Mouse (Mus musculus): ENCODE measurements around the gene Tbc1d25.

Gene Tbc1d25

GRCm38 (mm10) chrX:8175504-8176385, at the start of gene Tbc1d25:
Gene Tbc1d25 (minus strand): TSS chrX:8176181.
- peak; percentile 66 for DNase-seq (ENCODE audit: low spot score)

DNA sequence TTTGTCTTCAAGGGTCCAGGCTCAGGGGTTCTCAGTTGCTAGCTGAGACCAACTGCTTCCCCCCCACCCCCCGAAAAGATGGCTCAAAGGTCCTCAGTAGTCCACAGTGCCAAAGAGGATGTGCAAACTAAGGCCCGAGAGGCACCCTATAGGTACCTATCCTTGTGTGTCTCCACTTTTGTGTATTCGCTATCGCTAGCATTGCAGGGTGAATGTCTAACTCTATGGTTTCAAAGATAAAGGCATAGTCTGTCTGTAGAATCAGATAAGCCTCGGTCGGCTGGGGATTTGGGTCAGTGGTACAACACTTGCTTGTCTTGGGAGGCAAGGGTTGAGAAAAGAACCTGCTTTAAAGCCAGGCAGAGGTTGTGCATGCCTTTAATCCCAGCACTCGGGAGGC, 47.5 kb upstream of the Tbc1d25 start:
- DNase-seq (ENCODE audit: low spot score) = no peak

GRCm38 (mm10) chrX:8222678-8223421, 46.9 kb upstream of the Tbc1d25 start:
- DNase-seq (ENCODE audit: low spot score) = no peak

GRCm38 (mm10) chrX:8222296-8222677, 46.3 kb upstream of the Tbc1d25 start:
- peak; percentile 49 for DNase-seq (ENCODE audit: low spot score)

- no peak for DNase-seq (ENCODE audit: low spot score)
Measured at GRCm38 (mm10) chrX:8219651-8220050, 43.7 kb upstream of the Tbc1d25 start.

- no peak for DNase-seq (ENCODE audit: low spot score)
Measured at GRCm38 (mm10) chrX:8218114-8218513, 42.1 kb upstream of the Tbc1d25 start.

DNA sequence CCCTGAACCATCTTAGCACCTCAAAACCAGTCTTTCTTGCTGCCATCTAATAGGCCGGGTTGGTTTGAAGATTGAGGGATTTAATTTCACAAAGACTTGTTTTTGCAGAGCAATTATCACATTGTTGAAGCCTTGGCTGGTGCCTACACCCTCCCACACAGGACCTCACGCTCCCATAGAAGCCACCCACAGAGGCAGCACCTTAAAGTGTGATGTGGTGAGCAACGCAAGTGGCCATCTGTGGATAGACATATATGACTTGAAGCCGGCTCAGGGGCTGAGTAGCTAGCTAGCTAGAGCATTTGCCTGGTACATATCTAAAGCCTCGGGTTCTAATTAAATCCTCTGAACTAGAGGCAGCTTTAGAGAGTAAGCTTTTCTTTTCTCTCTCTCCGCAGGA, 41.4 kb upstream of the Tbc1d25 start:
- no peak for DNase-seq (ENCODE audit: low spot score)

DNA sequence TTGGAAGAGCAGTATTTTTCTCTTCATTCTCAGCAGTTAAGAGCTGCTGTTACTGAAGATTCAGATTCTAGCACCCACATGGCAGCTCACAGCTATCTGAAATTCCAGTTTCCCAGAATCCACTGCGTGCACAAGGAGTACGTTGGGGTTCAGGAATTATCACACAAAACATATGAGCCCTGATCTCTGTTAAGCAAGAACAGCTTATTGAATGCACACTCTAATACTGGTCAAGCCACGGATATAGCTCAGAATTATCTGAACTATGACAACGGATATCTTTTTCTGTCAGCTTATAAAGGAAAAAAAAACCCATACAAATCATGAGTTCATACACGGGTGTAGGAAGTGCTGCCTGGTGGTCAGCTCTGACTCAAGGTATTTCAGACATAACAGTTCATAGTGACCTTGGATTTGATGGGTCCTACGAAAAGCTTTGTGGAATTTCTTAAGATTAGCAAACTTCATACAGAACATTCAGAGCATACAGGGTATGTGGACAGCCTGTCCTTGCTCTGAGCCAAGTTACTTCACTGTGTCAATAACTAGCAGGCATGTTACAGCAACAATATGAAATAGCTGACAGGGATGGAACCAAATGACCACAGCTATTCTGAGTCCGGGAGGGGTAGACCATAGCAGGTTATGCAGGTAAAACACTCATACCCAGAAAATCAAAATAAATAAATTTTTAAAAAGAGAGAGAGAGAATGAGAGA, 35.7 kb upstream of the Tbc1d25 start:
- no peak for DNase-seq (ENCODE audit: low spot score)

- DNase-seq (ENCODE audit: low spot score) = no peak
Measured at GRCm38 (mm10) chrX:8209720-8210119, 33.7 kb upstream of the Tbc1d25 start.

- no peak for DNase-seq (ENCODE audit: low spot score)
Measured at GRCm38 (mm10) chrX:8207224-8207623, 31.2 kb upstream of the Tbc1d25 start.

DNA sequence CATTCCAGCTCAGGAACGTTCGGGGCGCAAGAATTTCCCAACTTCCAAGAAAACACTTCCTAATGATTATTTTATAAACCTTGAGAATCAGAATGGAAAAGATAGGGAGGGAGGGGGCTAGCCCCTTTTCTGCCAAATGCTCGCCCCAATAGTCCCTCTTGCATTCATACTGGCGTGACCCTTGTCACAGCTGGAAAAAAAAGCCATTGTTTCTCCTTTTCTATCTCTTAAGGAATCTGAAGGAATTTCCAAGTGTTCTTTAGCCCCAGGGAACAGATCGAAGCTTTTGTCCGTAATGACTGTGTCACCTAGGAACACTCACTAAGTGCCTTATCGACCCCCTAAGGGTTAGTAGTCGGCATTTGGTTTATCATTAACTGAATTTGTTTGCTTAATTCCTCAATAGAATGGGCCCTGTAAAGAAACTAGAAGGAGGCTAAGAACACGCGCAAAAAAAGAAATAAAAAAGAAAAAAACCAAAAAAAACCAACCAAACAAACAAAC, 30.8 kb upstream of the Tbc1d25 start:
- no peak for DNase-seq (ENCODE audit: low spot score)

- no peak for DNase-seq (ENCODE audit: low spot score)
Measured at GRCm38 (mm10) chrX:8206015-8206693, 30.2 kb upstream of the Tbc1d25 start, which contains the start of gene Porcn. Gene Porcn (minus strand): TSS chrX:8206525.

- no peak for DNase-seq (ENCODE audit: low spot score)
Measured at GRCm38 (mm10) chrX:8205551-8205950, 29.6 kb upstream of the Tbc1d25 start.

GRCm38 (mm10) chrX:8205088-8205487, 29.1 kb upstream of the Tbc1d25 start:
- no peak for DNase-seq (ENCODE audit: low spot score)

GRCm38 (mm10) chrX:8204076-8204475, 28.1 kb upstream of the Tbc1d25 start:
- no peak for DNase-seq (ENCODE audit: low spot score)

- no peak for DNase-seq (ENCODE audit: low spot score)
Measured at GRCm38 (mm10) chrX:8203105-8203504, 27.1 kb upstream of the Tbc1d25 start.

DNA sequence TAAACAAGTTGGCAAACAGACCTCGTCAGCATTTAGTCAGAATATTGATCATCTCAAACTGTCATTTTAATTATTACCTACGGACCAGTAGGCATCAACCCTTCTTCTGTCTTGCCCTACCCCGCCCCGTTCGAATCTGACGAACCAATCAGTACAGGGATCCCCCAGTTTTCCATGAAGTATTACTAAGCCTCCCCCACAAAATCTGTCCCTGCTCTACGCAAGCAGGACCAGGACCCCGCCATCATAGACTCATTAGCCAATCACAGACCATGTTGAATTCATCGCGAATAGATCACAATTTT, 17.4 kb upstream of the Tbc1d25 start, which contains the start of gene Ebp:
Gene Ebp (minus strand): TSS at position 94 of the 305 bp plus-strand sequence.
- peak; percentile 22 for DNase-seq (ENCODE audit: low spot score)

- DNase-seq (ENCODE audit: low spot score) = peak; percentile 60
Measured at GRCm38 (mm10) chrX:8192640-8193418, 16.8 kb upstream of the Tbc1d25 start.

- no peak for DNase-seq (ENCODE audit: low spot score)
Measured at GRCm38 (mm10) chrX:8192126-8192639, 16.2 kb upstream of the Tbc1d25 start.

- DNase-seq (ENCODE audit: low spot score) = no peak
Measured at GRCm38 (mm10) chrX:8182871-8183540, 7.0 kb upstream of the Tbc1d25 start.
